ENCODE assay signal across 22 mouse cellular contexts in the genomic region with DNA sequence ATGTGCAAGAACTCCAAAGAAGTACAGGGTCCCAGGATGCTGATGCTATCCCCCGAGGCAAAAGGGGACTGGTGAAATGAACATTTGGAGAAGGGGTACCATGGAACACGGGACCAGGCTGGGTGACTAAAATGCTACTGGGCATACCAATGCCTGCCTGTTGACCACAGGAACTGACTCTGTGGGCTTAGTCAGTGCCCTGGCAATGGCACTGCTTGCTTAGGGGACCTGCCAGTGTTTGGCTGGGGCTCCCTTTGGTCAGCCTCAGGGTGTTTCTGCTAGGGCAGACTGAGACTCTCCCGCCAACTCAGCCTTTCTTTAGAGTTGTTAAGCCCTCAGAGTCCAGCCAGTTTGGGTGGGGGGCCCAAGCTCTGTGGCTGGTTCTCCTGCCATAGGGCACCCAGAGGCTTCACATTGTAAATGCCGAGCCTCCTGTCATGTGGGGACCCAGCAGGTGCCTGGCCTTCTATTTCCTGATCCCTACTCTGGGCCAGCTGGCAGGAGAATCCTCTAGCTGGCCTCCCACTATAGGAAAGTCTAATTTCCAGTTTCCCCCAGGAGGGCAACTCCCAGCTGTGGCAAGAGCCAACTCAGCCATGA. TPM values are rescaled to one million over a fixed set of nuclear protein-coding genes. Genes with fewer than 3 reads are reported as not detected.
DNase-seq lines count a peak whose midpoint lies in the region; TF ChIP-seq lines count a peak whose summit lies in the region.
"Had no signal": no experiment of that assay in that cellular context is flagged by ENCODE, and none has a peak within 500 bp of the region (broad histone marks: within the 10 kb centered on the region; RNA-seq: fewer than 3 reads in every experiment).

No protein-coding gene starts in this region.

- H3K4me1 ChIP-seq in kidney, adult 2 months (ENCODE audit: control insufficient read depth, insufficient read depth, low read length) = peaks cover 11% of the 10 kb centered on the region

- H3K4me3 ChIP-seq in kidney, adult 2 months (ENCODE audit: insufficient read depth, low read depth, low read length) = no peak overlapping the region
- H3K4me3 ChIP-seq: hindbrain, embryonic 15.5 days; intestine, embryonic 15.5 days; kidney, embryonic 15.5 days; limb, embryonic 12.5 days; liver, embryonic 12.5 days; megakaryocyte, embryonic 14.5 days; midbrain, embryonic 15.5 days had no signal

- H3K27me3 ChIP-seq in kidney, adult 2 months (replicated peaks; ENCODE audit: control insufficient read depth, insufficient read depth, low read length) = no peaks in the 10 kb centered on the region
- H3K27me3 ChIP-seq: hindbrain, embryonic 15.5 days; intestine, embryonic 15.5 days; kidney, embryonic 15.5 days; limb, embryonic 12.5 days; midbrain, embryonic 15.5 days had no signal

- WGBS in kidney, adult 2 months = 81% methylated on average over 4 of the region's 4 CpGs

- TF ChIP-seq POLR2A in kidney, adult 2 months (IDR thresholded peaks at IDR 0.05; ENCODE audit: low read depth, low read length) = no peak

- DNase-seq in adrenal gland, adult 2 months = peak; percentile 19
- DNase-seq in adrenal gland, postnatal 25 days = no peak
- DNase-seq in heart, postnatal 4 days = peak; percentile 7
- no peak for DNase-seq in heart, adult 8-10 months (ENCODE audit: low spot score)
- DNase-seq in cerebellum, adult 9-11 months = peak; percentile 76
- no peak for DNase-seq in kidney, postnatal 4 days
- DNase-seq in kidney, adult 2 months = no peak
- DNase-seq in thymus, postnatal 4 days = no peak
- DNase-seq: adrenal gland, postnatal 36 days; embryo, embryonic 11 days; heart, postnatal 36 days; lung, adult 2 months; retina, postnatal 1 day; right cerebral cortex, postnatal 4 days had no signal

- no peaks in the 10 kb centered on the region for H3K36me3 ChIP-seq in kidney, adult 2 months (ENCODE audit: control insufficient read depth, insufficient read depth, low read length)
- H3K36me3 ChIP-seq: hindbrain, embryonic 15.5 days; intestine, embryonic 15.5 days; midbrain, embryonic 15.5 days had no signal

- no peak overlapping the region for H3K27ac ChIP-seq in kidney, adult 2 months (ENCODE audit: insufficient read depth, low read depth, low read length)
- H3K27ac ChIP-seq: hindbrain, embryonic 15.5 days; intestine, embryonic 15.5 days; kidney, embryonic 15.5 days; limb, embryonic 12.5 days; liver, embryonic 12.5 days; midbrain, embryonic 15.5 days; stomach, postnatal 0 days had no signal

- no peak for TF ChIP-seq CTCF in kidney, adult 2 months (conservative IDR thresholded peaks at IDR 0.05; ENCODE audit: insufficient read depth, insufficient read length, low read depth, low read length)

RNA-seq across cellular contexts. Expression of a gene that starts 1.9 kb away (rescaled TPM):
- 10 to 100 TPM; 40.6 to 52.5 TPM for total RNA-seq in adrenal gland, adult 2 months (2021)
- polyA plus RNA-seq in adrenal gland, adult 2 months (2012; rRNA removed) = 14.2 and 14.9 TPM in 2 replicates
- 72.1 and 75.9 TPM in 2 replicates for total RNA-seq in adrenal gland, postnatal 25 days (2021)
- 10 to 100 TPM; 36.7 to 37.7 TPM for total RNA-seq in heart, postnatal 4 days (2021)
- total RNA-seq in heart, adult 8-10 months (2022) = 10 to 100 TPM; 23.7 to 29.4 (median 28.2) TPM
- polyA plus RNA-seq in kidney, adult 2 months (2012; rRNA removed) = 12.6 and 12.9 TPM in 2 replicates

RNA-seq across cellular contexts. Expression of a gene that starts 57.2 kb away (rescaled TPM):
- total RNA-seq in adrenal gland, adult 2 months (2021) = 10 to 100 TPM; 27.9 to 37.8 TPM
- 43.3 and 46.3 TPM in 2 replicates for polyA plus RNA-seq in adrenal gland, adult 2 months (2012; rRNA removed)
- 21.2 and 30.4 TPM in 2 replicates for total RNA-seq in adrenal gland, postnatal 25 days (2021)
- 10 to 100 TPM; 17.5 to 18.3 TPM for total RNA-seq in heart, postnatal 4 days (2021)
- total RNA-seq in heart, adult 8-10 months (2022) = 1 to 10 TPM; 5.5 to 8.2 (median 6.5) TPM
- polyA plus RNA-seq in kidney, adult 2 months (2012; rRNA removed) = 18.8 and 23.3 TPM in 2 replicates

Comparison
In these comparisons a context has a peak if more than half of its experiments do, and no peak if none do; other contexts are left out.
1. DNase-seq: peak in adrenal gland, adult 2 months (single experiment), heart, postnatal 4 days (single experiment) and cerebellum, adult 9-11 months (single experiment); none in adrenal gland, postnatal 25 days (single experiment), heart, adult 8-10 months (single experiment), kidney, postnatal 4 days (0 of 2), kidney, adult 2 months (single experiment) and thymus, postnatal 4 days (single experiment).